Mouse (Mus musculus): ENCODE measurements around the gene Cabp4. TPM values are rescaled to one million over a fixed set of nuclear protein-coding genes. Genes with fewer than 3 reads are reported as not detected.
"Not testable (repeated sequence)": the region's sequence is repeated elsewhere in the genome, so short reads cannot be mapped to it uniquely, and the experiment has no call there.

The Cabp4 gene
- total RNA-seq, 2 experiments from 2014 or later: 0.26 to 0.63 TPM

- DNase-seq (ENCODE audit: low spot score in 2 of 2): peak; percentile 92 to 95
Observed at GRCm38 (mm10) chr19:4148491-4148806, 4.6 kb upstream of the Cabp4 start, which contains the start of gene Coro1b. TSS of gene Coro1b (plus strand) at chr19:4148619.

GRCm38 (mm10) chr19:4147782-4148490 is 4.1 kb upstream of the Cabp4 start:
- DNase-seq (ENCODE audit: low spot score in 2 of 2): no peak

- DNase-seq (ENCODE audit: low spot score in 2 of 2): no peak
Observed at GRCm38 (mm10) chr19:4147022-4147405, 3.2 kb upstream of the Cabp4 start.

- DNase-seq (ENCODE audit: low spot score in 2 of 2): no peak
Observed at GRCm38 (mm10) chr19:4146366-4147021, 2.7 kb upstream of the Cabp4 start.

GRCm38 (mm10) chr19:4145936-4146335 is 2.1 kb upstream of the Cabp4 start:
- DNase-seq (ENCODE audit: low spot score in 2 of 2): no peak

GRCm38 (mm10) chr19:4144550-4145498 is 991 bp upstream of the Cabp4 start:
- DNase-seq (ENCODE audit: low spot score in 2 of 2): no peak

- no peak for DNase-seq (ENCODE audit: low spot score in 2 of 2)
Observed at GRCm38 (mm10) chr19:4142416-4143173, 1.2 kb downstream of the Cabp4 start.

GRCm38 (mm10) chr19:4140147-4140546 is 3.7 kb downstream of the Cabp4 start:
- no peak for DNase-seq (ENCODE audit: low spot score in 2 of 2)

GRCm38 (mm10) chr19:4139446-4139845 is 4.4 kb downstream of the Cabp4 start, which contains the start of gene Gpr152:
TSS of gene Gpr152 (plus strand) at chr19:4139787.
- DNase-seq (ENCODE audit: low spot score in 2 of 2): no peak

- no peak for DNase-seq (ENCODE audit: low spot score in 2 of 2)
Observed at GRCm38 (mm10) chr19:4137913-4138312, 5.9 kb downstream of the Cabp4 start.

- DNase-seq (ENCODE audit: low spot score in 2 of 2): no peak
Observed at GRCm38 (mm10) chr19:4136463-4136862, 7.4 kb downstream of the Cabp4 start.

GRCm38 (mm10) chr19:4135963-4136345 is 7.9 kb downstream of the Cabp4 start:
- not testable (repeated sequence) for DNase-seq (ENCODE audit: low spot score in 2 of 2)

GRCm38 (mm10) chr19:4135229-4135962 is 8.4 kb downstream of the Cabp4 start:
- not testable (repeated sequence) for DNase-seq (ENCODE audit: low spot score in 2 of 2)

GRCm38 (mm10) chr19:4134354-4134753 is 9.5 kb downstream of the Cabp4 start:
- no peak for DNase-seq (ENCODE audit: low spot score in 2 of 2)

- no peak for DNase-seq (ENCODE audit: low spot score in 2 of 2)
Observed at GRCm38 (mm10) chr19:4131768-4132167, 12.1 kb downstream of the Cabp4 start.

GRCm38 (mm10) chr19:4131075-4131474 is 12.8 kb downstream of the Cabp4 start:
- DNase-seq (ENCODE audit: low spot score in 2 of 2): no peak

GRCm38 (mm10) chr19:4130106-4130505 is 13.7 kb downstream of the Cabp4 start:
- DNase-seq (ENCODE audit: low spot score in 2 of 2): no peak

- no peak for DNase-seq (ENCODE audit: low spot score in 2 of 2)
Observed at GRCm38 (mm10) chr19:4129462-4129861, 14.4 kb downstream of the Cabp4 start.

GRCm38 (mm10) chr19:4126759-4127495 is 16.9 kb downstream of the Cabp4 start:
- no peak for DNase-seq (ENCODE audit: low spot score in 2 of 2)
